Mouse (Mus musculus) myocyte (in vitro differentiated cells): ENCODE measurements around the gene Acsm3.
"Not testable (repeated sequence)": the region's sequence is repeated elsewhere in the genome, so short reads cannot be mapped to it uniquely, and the experiment has no call there.

Experiments
- POLR2A ChIP-seq: IDR thresholded peaks from one replicate; pipeline ENCODE4 v1.6.1; 2011; ENCODE audit warnings: low read depth, mild to moderate bottlenecking, control low read depth, moderate library complexity; ENCODE audit not compliant: insufficient read length
- USF1 ChIP-seq: IDR thresholded peaks from one replicate; pipeline ENCODE4 v1.6.1; 2011; ENCODE audit warnings: low read depth, mild to moderate bottlenecking, control low read depth, moderate library complexity

- TF ChIP-seq POLR2A, USF1: not testable (repeated sequence)
Observed at GRCm38 (mm10) chr7:119739798-119740468, 20.8 kb upstream of the Acsm3 start.
